Mouse (Mus musculus) pancreas, adult 10 weeks (tissue): Measurements from ENCODE around the gene Tmem230. TPM values are rescaled to one million over a fixed set of nuclear protein-coding genes. Genes with fewer than 3 reads are reported as not detected.

Experiments used
- polyA plus RNA-seq: library from polyadenylated mRNA; stranded (reverse); fragments of 350-450 nt; fragmentation: Illumina TruSeq; extraction: RNeasy Lipid Tissue Mini Kit (QIAGEN cat#74804); gene quantifications from one replicate; pipeline ENCODE4 v1.2.3, GENCODE M21; 2015; ENCODE audit warnings: low read depth, low replicate concordance; ENCODE audit not compliant: insufficient read depth

Gene Tmem230
- polyA plus RNA-seq, result 8.0 TPM

DNA sequence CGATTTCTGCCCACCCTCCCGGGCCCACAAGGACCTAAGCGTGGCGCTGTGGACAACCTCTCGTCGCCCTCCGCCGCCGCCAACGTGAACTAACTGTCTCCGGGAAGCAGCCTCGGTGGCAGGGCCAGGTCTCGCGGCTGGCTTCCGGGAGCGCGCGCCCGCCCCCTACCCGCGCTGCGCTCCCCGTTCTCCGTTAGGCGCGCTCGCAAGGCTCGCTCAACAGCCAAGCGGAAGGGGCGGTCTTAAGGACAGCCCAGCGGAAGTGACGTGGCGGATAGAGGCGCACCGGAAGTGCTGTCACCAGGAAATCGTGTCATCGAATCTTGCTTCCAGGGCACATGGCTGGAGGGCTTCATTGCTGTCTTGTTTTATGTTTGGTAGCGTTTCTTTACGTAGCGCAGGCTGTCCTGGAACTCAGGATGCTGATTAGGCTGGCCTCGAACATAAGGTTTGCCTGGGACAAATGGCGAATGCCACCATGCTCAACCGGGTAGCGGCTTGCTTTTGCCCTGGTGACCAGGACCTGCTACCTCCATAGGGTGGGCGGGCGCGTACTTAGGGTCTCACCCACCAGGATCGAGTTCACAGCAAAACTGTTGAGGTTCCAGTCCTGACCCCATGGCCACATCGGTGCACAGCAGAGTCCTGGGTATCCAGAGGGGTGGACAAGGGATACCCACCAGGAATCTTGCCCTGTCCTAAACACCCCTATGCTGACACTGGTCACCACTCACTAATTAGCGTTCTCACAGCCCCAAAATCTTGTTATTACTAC lies at the start of gene Tmem230:
TSS of gene Tmem230 (minus strand) at position 269 of the 775 bp plus-strand sequence.

DNA sequence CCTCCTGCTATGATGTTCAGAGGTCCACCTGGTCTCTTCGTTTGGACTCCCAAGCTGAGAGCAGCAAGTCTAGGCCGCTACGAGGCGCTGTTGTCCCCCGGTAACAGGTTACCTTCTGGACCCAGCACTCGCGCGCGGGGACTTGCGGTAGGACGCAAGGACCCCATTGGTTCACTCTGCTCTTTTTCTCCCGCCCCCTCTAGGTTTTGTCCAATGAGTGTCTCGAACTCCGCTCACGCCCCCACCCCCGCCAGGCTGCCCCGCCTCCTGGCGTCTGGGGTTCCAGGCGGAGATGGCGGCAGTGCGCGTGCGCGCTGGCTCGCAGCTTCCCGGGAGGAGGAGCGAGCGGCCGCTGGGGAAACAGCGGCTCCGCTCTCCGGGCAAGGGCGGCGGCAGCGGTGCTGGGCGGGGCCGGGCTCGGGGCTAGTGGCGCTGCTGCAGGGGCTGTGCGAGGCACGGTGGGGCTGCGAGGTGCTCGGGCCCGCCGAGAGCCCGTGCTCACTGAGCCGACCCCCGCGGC lies 15.3 kb upstream of the Tmem230 start, which contains the start of gene Cds2:
TSS of gene Cds2 (plus strand) at position 270 of the 520 bp plus-strand sequence.

DNA sequence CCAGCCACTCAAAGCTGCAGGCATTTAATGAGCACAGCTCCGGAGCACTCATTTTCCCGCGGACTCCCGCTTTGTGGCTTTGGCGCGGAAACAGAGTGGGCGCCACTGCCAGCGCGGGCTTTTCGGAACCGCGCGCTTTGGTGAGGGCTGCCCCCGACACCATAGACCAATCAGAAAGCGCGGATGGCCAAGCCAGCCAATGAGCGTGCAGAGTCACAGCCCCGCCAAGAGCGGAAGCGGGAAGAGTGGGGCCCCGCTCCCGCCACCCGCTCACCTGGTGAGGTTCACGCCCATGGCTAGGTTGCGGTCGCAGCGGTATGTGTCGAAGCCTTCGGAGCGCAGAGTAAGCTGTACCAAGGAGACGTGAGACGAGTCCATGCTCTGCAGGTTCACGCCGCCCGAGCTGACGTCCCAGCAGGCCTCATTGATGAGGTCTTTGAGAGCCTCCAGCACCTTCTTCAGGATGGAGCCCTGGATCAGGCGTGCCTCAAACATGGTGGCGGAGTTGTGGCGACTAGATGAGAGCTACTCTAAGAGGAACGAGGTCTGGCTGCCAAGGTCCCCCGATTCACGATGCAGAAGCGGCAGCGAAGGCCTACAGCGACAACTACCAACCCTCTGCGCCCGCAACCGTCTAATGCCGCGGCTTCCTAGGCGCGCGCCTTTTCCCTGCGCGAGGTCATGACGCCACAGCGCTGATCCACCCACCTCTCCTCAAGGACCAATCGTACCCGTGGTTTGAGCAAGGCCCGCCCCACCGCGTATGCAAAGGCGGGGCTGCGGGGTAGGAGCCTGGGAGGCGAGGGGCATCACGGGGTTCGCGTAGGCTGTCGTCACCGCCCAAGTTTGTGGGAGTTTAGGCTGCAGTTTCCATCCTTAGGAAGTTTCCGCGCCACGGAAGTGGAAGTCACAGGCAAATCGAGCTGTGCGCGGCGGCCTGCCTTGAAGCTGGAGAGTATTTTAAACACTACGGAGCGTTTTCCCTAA lies 5.2 kb upstream of the Tmem230 start, which contains the start of gene Pcna:
TSS of gene Pcna (minus strand) at position 773 of the 987 bp plus-strand sequence.

Other genes with a start within 250 kb of the Tmem230 start
- gene Rassf2, start 217.5 kb downstream of the Tmem230 start, polyA plus RNA-seq, result 3.9 TPM
- gene Slc23a2, start 102.7 kb downstream of the Tmem230 start, polyA plus RNA-seq, result 4.2 TPM
- 15.1 TPM for gene Pcna, start 5.5 kb upstream of the Tmem230 start, polyA plus RNA-seq
- 13.3 TPM for gene Cds2, start 15.3 kb upstream of the Tmem230 start, polyA plus RNA-seq
- not detected for gene Prokr2, start 137.6 kb upstream of the Tmem230 start, polyA plus RNA-seq